Mouse (Mus musculus) ZHBTc4 (cell line): Measurements from ENCODE around the gene Fastkd3.

Source experiments
- DNase-seq: peaks from one replicate; pipeline ENCODE4 v3.0.0-alpha.2; 2011; ENCODE audit warnings: low read depth, low spot score

The Fastkd3 gene

DNA sequence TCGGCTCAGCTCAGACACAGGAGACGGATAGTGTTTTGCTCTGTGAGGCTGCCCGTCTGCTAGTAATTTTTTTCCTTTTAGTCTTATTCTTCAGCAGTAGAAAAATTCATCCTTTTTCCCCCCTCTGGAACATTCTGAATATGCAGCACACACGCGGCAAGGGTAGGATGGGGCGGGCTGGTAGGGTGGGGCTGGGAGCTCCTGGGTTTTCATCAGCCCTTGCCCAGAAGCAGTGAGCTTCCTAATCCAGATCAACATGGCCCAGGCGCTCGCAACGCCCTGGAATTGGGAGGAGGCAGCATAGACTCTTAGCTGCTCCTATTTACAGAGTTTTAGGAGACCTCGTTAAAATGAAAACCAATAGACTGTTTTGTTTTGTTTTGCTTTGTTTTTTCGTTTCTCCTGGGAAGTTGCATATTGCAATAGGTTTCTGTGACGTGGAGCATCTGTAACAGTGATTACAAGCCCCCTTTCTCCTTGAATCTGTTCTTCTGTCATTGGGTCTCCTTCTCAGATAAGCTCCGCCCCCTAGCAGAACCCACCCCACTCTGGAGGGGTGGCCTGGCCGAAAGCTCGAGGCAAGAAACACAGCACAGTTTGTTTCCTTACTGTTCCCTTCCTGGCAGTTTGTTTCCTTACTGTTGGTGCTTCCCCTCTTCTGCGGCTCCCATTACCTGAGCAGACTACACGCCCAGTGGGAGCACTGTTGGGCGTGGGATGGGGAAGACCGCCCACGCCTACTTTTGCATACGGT is 25.8 kb downstream of the Fastkd3 start:
- peak; percentile 52 for DNase-seq

- peak; percentile 11 for DNase-seq
These were observed 40.8 kb downstream of the Fastkd3 start for GRCm38 (mm10) chr13:68622792-68623191.

DNA sequence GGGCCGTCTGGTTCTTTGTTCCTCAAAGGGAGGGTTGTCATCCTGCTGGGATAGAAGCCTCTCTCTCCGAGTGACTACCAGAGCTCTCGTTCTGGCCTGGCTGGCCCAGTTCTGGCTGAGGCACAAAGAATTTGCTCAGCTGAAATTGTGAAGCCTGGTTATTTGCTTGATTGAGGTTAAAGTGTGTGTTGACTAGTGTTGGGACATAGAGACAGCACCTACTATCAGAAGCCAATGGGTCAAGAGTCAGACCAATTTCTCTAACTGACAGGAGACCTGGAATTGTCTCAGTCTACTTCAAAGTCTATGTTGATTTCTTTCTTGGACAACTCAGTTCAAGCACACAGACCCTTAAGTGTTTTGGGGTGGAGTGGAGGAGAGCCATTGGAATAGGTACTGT is 45.0 kb downstream of the Fastkd3 start:
- no peak for DNase-seq
